Mouse (Mus musculus): ENCODE measurements at regions not wholly inside any gene's neighbourhood (a gene's known extent, or its start where the extent isn't known, plus 50 kb on each side); places are given as distances from the start of the nearest gene placed in this dataset.

DNA sequence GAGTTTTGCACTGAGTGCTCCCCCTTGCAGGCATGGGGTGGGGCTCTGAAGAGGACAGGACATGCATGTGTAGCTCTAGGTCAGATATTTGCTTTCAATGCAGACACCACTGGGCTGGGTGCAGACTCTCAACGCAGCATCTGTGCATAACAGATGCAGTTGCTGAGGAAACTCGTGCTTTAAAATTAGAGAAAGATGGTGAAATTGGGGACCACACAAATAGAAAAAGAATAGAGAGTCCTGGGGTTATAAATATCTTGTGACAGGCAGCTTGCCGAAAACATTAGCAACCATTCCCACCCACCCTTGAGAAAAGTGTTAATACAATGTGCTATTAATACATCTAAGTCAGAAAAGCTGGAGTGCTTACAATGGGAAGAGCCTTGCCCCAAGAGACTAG lies 133.3 kb upstream of the Ankrd50 start:
- no peak for TF ChIP-seq CTCF (IDR thresholded peaks at IDR 0.05)
- no peak for TF ChIP-seq EP300 (IDR thresholded peaks at IDR 0.05; ENCODE audit: insufficient read depth, low read depth, low read length)
- no peak for TF ChIP-seq POLR2A (IDR thresholded peaks at IDR 0.05; ENCODE audit: insufficient read depth, low read depth, low read length)
